Mouse (Mus musculus): Measurements from ENCODE around the gene Gnb1. TPM values are rescaled to one million over a fixed set of nuclear protein-coding genes. Genes with fewer than 3 reads are reported as not detected.
A peak's percentile ranks its signal among the peaks of the same experiment; 100 is the strongest.

Gene Gnb1
- polyA plus RNA-seq, 1 experiment from 2014 or later: 778 TPM

DNA sequence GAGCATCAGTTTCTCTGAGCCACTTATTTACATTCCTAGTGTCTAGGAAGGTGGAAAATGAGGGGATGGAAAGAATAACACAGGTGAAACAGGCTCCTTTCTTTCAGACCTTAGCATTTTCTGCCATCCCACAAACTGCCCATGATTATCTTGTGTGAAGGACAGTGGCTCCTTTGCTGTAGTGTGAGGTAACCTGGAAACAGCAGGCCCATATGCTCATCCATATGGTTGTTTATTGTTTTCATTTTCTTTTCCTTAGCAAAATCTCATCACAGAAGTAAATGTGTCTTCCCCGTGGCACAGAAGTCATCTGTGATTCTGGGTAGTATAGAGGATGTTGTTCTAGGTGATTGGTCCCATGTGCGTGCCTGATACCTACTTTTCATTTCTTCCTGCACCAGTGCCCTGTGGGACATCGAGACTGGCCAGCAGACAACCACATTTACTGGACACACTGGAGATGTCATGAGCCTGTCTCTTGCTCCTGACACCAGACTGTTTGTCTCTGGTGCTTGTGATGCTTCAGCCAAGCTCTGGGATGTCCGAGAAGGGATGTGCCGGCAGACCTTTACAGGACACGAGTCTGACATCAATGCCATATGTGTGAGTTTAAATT, 61.9 kb downstream of the Gnb1 start:
- WGBS: 91% methylated on average over 6 of the region's 6 CpGs
- ATAC-seq (ENCODE audit: insufficient read depth, low FRiP score, low TSS enrichment): no peak
- no peak for DNase-seq (ENCODE audit: low spot score)
- Histone ChIP-seq H3K9me3 (ENCODE audit: control insufficient read depth, low read length) (no peaks in the 10 kb centered on the region), H3K9ac (ENCODE audit: low read length) (no peak overlapping the region), H3K4me3 (ENCODE audit: low read depth, low read length) (no peak overlapping the region), H3K4me2 (ENCODE audit: low read depth) (no peak overlapping the region), H3K4me1 (ENCODE audit: control insufficient read depth, insufficient read depth, low read length) (no peaks in the 10 kb centered on the region), H3K36me3 (ENCODE audit: control insufficient read depth, insufficient read depth, low read length) (peaks cover 26% of the 10 kb centered on the region), H3K27me3 (ENCODE audit: control insufficient read depth, insufficient read depth, low read length) (no peaks in the 10 kb centered on the region), H3K27ac (ENCODE audit: low read depth, low read length) (no peak overlapping the region)

DNA sequence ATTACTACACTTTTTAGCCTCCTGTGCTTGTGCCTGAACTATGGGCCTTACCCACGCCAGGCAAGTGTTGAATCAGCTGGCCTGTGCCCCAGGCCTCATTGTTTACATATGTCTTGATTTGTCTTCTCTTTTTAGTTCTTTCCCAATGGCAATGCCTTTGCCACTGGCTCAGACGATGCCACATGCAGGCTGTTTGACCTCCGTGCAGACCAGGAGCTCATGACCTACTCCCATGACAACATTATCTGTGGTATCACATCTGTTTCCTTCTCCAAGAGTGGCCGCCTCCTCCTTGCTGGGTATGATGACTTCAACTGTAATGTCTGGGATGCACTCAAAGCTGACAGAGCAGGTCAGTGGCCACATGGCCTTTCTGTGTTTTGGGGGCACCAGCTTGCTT, 63.7 kb downstream of the Gnb1 start:
- Histone ChIP-seq H3K4me2 (ENCODE audit: low read depth) (no peak overlapping the region), H3K4me1 (ENCODE audit: control insufficient read depth, insufficient read depth, low read length) (no peaks in the 10 kb centered on the region), H3K27me3 (ENCODE audit: control insufficient read depth, insufficient read depth, low read length) (no peaks in the 10 kb centered on the region), H3K9ac (ENCODE audit: low read length) (no peak overlapping the region), H3K36me3 (ENCODE audit: control insufficient read depth, insufficient read depth, low read length) (peaks cover 30% of the 10 kb centered on the region), H3K27ac (ENCODE audit: low read depth, low read length) (no peak overlapping the region), H3K4me3 (ENCODE audit: low read depth, low read length) (no peak overlapping the region), H3K9me3 (ENCODE audit: control insufficient read depth, low read length) (no peaks in the 10 kb centered on the region)
- WGBS: 87% methylated on average over 4 of the region's 4 CpGs
- no peak for ATAC-seq (ENCODE audit: insufficient read depth, low FRiP score, low TSS enrichment)
- DNase-seq (ENCODE audit: low spot score): no peak

DNA sequence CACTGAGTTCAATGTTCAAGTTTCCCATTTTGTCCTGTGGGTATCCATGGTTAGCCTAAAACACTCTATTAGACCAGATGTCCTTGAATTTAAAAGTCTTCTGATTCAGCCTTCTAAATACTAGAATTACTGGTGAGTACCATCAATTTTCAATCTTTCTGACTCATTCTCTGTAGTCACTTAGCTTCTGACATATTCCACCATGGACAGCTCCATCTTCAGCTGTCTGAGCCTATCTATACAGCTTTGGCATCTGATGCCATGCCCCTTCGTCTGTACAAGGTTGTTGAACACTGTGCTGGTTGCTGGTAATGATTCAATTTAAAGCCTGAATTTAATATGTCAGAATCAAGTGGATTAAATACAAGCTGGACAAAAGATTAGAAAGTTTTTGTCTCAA, 64.3 kb downstream of the Gnb1 start:
- no peak overlapping the region for H3K27ac ChIP-seq (ENCODE audit: low read depth, low read length)
- no peak overlapping the region for H3K4me3 ChIP-seq (ENCODE audit: low read depth, low read length)
- no peak for DNase-seq (ENCODE audit: low spot score)
- WGBS: 78% methylated on average over 1 of the region's 1 CpGs
- no peaks in the 10 kb centered on the region for H3K9me3 ChIP-seq (ENCODE audit: control insufficient read depth, low read length)
- H3K4me2 ChIP-seq (ENCODE audit: low read depth): no peak overlapping the region
- H3K36me3 ChIP-seq (ENCODE audit: control insufficient read depth, insufficient read depth, low read length): peaks cover 30% of the 10 kb centered on the region
- H3K27me3 ChIP-seq (ENCODE audit: control insufficient read depth, insufficient read depth, low read length): no peaks in the 10 kb centered on the region
- H3K9ac ChIP-seq (ENCODE audit: low read length): no peak overlapping the region
- H3K4me1 ChIP-seq (ENCODE audit: control insufficient read depth, insufficient read depth, low read length): no peaks in the 10 kb centered on the region
- no peak for ATAC-seq (ENCODE audit: insufficient read depth, low FRiP score, low TSS enrichment)

DNA sequence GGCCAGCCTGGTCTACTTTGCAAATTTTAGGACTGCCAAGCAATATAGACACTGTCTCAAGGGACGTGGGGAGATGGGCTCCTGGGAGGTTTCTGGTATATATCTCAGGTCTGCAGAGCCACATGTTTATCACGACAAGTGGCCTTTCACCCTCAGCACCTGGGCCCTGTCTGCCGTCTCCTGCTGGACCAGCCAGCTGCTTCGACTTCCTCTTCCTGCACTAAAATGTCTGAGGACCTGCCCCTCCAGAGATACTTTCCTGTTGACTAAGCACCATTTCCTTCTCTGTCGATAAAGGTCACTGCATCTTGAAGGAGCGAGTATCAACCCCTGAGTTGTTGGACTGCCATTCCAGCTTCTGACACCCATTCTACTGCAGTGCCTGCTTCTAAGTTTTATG, 68.3 kb downstream of the Gnb1 start:
- Histone ChIP-seq H3K4me3 (ENCODE audit: low read depth, low read length) (no peak overlapping the region), H3K9ac (ENCODE audit: low read length) (no peak overlapping the region), H3K36me3 (ENCODE audit: control insufficient read depth, insufficient read depth, low read length) (peaks cover 14% of the 10 kb centered on the region), H3K27ac (ENCODE audit: low read depth, low read length) (no peak overlapping the region), H3K9me3 (ENCODE audit: control insufficient read depth, low read length) (no peaks in the 10 kb centered on the region), H3K4me2 (ENCODE audit: low read depth) (no peak overlapping the region), H3K27me3 (ENCODE audit: control insufficient read depth, insufficient read depth, low read length) (no peaks in the 10 kb centered on the region), H3K4me1 (ENCODE audit: control insufficient read depth, insufficient read depth, low read length) (peaks cover 8% of the 10 kb centered on the region; the same call in 1 of the 2 replicates)
- WGBS: 85% methylated on average over 6 of the region's 6 CpGs
- DNase-seq (ENCODE audit: low spot score) (no peak), ATAC-seq (ENCODE audit: insufficient read depth, low FRiP score, low TSS enrichment) (no peak)

DNA sequence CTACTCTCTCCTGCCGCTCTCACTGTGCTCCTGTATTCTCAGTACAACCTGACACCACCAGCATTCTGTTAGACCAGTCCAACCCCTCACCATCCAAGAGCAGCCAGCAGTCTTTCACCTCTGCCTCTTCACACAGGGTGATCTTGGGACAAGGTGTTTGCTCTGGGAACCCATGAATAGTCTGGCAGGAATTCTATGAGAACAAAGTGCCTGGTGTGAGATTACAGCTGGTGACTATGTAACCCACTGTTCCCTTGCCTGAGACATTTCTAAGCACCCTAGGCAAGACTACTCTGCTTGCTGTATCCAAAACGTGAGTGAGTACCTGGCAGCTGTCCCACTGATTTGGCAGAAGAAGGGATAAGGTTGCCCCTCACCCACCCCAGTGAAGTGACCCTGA, 69.8 kb downstream of the Gnb1 start:
- 67% methylated on average over 2 of the region's 2 CpGs for WGBS
- Histone ChIP-seq H3K27me3 (ENCODE audit: control insufficient read depth, insufficient read depth, low read length) (no peaks in the 10 kb centered on the region), H3K4me3 (ENCODE audit: low read depth, low read length) (no peak overlapping the region), H3K4me2 (ENCODE audit: low read depth) (no peak overlapping the region), H3K9ac (ENCODE audit: low read length) (no peak overlapping the region), H3K4me1 (ENCODE audit: control insufficient read depth, insufficient read depth, low read length) (peaks cover 16% of the 10 kb centered on the region), H3K9me3 (ENCODE audit: control insufficient read depth, low read length) (no peaks in the 10 kb centered on the region), H3K36me3 (ENCODE audit: control insufficient read depth, insufficient read depth, low read length) (peaks cover 14% of the 10 kb centered on the region), H3K27ac (ENCODE audit: low read depth, low read length) (no peak overlapping the region)
- DNase-seq (ENCODE audit: low spot score) (no peak), ATAC-seq (ENCODE audit: insufficient read depth, low FRiP score, low TSS enrichment) (no peak)

DNA sequence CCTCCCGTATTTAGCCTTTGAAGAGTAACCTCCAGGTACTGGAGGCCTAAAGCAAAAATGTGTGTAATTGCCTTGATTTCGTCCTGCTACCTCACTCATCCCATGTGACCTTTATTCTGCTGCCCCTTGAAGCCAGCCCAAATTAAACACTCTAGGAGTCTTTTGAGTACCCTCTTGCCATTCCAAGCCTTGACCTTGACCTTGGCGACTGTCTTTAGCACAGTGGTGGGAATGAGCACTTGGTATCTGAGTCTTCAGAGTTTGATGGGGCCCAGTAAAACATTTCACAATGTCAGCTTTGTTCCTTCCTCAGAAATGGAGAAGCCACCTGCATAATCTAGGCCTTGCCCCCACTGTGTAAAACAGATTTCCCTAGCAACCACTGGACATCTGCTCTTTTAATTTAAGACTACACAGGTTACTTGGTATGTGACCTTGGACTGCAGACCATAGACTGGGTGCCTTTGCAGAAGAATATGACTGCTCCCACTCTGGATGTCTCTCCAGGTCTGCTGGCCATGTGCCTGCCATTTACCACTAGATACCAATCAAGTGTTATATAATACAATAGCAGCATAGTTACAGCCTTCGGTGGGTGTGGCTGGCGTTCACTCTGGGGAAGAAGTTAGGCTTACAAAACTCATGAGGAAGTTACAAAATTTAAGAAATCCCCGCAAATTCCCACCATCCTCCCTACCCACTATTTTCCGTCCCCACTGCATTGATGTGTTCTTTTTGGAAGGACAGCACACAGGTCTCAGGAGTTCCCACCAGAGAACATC, 70.7 kb downstream of the Gnb1 start, which contains the start of gene Nadk:
Gene Nadk (plus strand): TSS at position 718 of the 782 bp plus-strand sequence.
- Histone ChIP-seq H3K27ac (ENCODE audit: low read depth, low read length) (peak within 1 kb of the TSS; percentile 50), H3K9me3 (ENCODE audit: control insufficient read depth, low read length) (no peaks in the 10 kb centered on the region), H3K36me3 (ENCODE audit: control insufficient read depth, insufficient read depth, low read length) (peaks cover 8% of the 10 kb centered on the region), H3K27me3 (ENCODE audit: control insufficient read depth, insufficient read depth, low read length) (no peaks in the 10 kb centered on the region), H3K9ac (ENCODE audit: low read length) (peak within 1 kb of the TSS; percentile 28; the same call in 1 of the 2 replicates), H3K4me2 (ENCODE audit: low read depth) (peak within 1 kb of the TSS; percentile 91), H3K4me3 (ENCODE audit: low read depth, low read length) (peak within 1 kb of the TSS; percentile 77), H3K4me1 (ENCODE audit: control insufficient read depth, insufficient read depth, low read length) (peaks cover 16% of the 10 kb centered on the region)
- ATAC-seq (ENCODE audit: insufficient read depth, low FRiP score, low TSS enrichment) (no peak), DNase-seq (ENCODE audit: low spot score) (no peak)
- 72% methylated on average over 7 of the region's 7 CpGs for WGBS

DNA sequence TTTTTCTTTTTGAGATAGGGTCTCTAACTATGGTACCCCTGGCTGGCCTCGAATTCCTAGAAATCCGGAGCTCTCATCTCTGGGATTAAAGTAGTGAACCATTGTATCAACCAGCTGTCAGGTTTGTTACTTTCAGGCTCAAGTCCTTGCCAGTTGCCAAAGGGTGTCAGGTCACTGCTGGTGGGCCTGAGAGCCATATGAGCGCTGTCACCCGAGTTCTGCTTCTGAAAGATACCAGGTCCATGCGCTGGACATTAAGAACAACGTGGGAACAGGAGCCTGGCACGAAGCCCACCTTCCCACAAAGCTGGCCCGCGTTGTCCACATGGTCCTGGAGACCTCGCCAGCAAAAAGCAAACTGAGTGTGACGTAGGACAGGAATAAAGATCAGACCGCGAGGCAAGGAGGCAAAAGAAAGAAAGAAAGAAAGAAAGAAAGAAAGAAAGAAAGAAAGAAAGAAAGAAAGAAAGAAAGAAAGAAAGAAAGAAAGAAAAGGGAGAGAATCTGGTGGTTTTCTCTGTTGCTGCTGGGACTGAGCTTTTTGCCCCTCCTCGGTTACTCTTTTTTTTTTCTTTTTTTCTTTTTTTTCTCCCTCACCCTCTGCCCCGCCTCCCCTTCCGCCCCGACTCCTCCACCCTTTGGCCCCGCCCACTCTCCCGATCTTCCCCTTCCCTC, 71.7 kb downstream of the Gnb1 start:
- H3K27me3 ChIP-seq (ENCODE audit: control insufficient read depth, insufficient read depth, low read length): no peaks in the 10 kb centered on the region
- peak overlapping the region; percentile 77 for H3K4me3 ChIP-seq (ENCODE audit: low read depth, low read length)
- DNase-seq (ENCODE audit: low spot score) (peak; percentile 45), ATAC-seq (ENCODE audit: insufficient read depth, low FRiP score, low TSS enrichment) (peak; percentile 14; the same call in 1 of the 2 replicates)
- 6% methylated on average over 18 of the region's 19 CpGs for WGBS
- peaks cover 16% of the 10 kb centered on the region for H3K4me1 ChIP-seq (ENCODE audit: control insufficient read depth, insufficient read depth, low read length)
- H3K4me2 ChIP-seq (ENCODE audit: low read depth): peak overlapping the region; percentile 91
- H3K36me3 ChIP-seq (ENCODE audit: control insufficient read depth, insufficient read depth, low read length): peaks cover 6% of the 10 kb centered on the region
- peak overlapping the region; percentile 50 for H3K27ac ChIP-seq (ENCODE audit: low read depth, low read length)
- H3K9ac ChIP-seq (ENCODE audit: low read length): peak overlapping the region; percentile 28; the same call in 1 of the 2 replicates
- no peaks in the 10 kb centered on the region for H3K9me3 ChIP-seq (ENCODE audit: control insufficient read depth, low read length)

DNA sequence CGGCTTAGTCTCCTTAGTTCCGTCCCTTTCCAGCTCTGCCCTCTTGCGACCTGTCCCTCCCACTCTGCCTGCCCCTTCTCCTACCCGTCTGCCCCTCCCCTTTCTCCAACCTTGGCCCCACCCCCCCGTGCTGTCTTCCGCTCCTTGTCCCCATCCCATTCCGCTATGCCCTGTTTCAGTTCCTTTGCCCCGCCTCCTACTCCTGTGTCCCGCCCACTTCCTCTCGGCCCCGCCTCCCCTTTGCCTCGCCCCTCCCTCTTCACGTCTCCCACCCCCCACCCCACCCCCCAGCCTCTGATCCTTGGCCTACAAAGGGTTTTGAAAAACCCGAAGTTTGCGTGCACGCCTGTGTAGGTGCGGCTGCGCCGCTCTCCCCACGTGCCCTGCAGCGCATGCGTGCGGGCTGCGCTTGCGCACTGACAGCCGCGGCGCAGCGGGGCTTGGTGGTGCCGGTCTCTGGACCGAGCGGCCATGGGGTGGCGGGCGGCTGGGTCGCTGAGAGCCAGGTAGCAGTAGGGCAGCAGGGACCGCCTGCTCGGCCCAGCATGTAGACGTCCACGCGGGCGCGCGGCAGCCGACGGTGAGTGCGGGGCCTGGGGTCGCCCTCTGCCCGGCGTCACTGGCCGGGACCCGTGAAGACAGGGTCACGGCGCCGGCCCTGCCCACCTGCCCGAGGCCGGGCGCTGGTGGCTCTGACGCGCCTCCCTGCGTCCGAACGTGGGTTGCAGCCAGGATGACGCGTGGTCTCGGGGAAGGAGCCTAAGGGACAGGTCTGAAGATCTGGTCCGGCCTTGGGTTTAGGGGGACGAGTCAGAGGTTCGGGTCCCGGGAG, 72.5 kb downstream of the Gnb1 start:
- ATAC-seq (ENCODE audit: insufficient read depth, low FRiP score, low TSS enrichment) (peak; percentile 94), DNase-seq (ENCODE audit: low spot score) (peak; percentile 97)
- H3K27me3 ChIP-seq (ENCODE audit: control insufficient read depth, insufficient read depth, low read length): no peaks in the 10 kb centered on the region
- under 1% methylated on average over 69 of the region's 69 CpGs for WGBS
- peak overlapping the region; percentile 77 for H3K4me3 ChIP-seq (ENCODE audit: low read depth, low read length)
- peak overlapping the region; percentile 88 for H3K27ac ChIP-seq (ENCODE audit: low read depth, low read length)
- H3K9me3 ChIP-seq (ENCODE audit: control insufficient read depth, low read length): no peaks in the 10 kb centered on the region
- H3K36me3 ChIP-seq (ENCODE audit: control insufficient read depth, insufficient read depth, low read length): peaks cover 5% of the 10 kb centered on the region
- peak overlapping the region; percentile 91 for H3K4me2 ChIP-seq (ENCODE audit: low read depth)
- peaks cover 16% of the 10 kb centered on the region for H3K4me1 ChIP-seq (ENCODE audit: control insufficient read depth, insufficient read depth, low read length)
- peak overlapping the region; percentile 78 for H3K9ac ChIP-seq (ENCODE audit: low read length)

Measured in neural tube, embryonic 11.5 days (tissue).